Mouse (Mus musculus): ENCODE measurements around the gene Nxnl1. TPM values are rescaled to one million over a fixed set of nuclear protein-coding genes. Genes with fewer than 3 reads are reported as not detected.
A peak's percentile ranks its signal among the peaks of the same experiment; 100 is the strongest.

Gene Nxnl1
- total and polyA plus RNA-seq, 3 experiments: 0.04 TPM; not detected in 2

DNA sequence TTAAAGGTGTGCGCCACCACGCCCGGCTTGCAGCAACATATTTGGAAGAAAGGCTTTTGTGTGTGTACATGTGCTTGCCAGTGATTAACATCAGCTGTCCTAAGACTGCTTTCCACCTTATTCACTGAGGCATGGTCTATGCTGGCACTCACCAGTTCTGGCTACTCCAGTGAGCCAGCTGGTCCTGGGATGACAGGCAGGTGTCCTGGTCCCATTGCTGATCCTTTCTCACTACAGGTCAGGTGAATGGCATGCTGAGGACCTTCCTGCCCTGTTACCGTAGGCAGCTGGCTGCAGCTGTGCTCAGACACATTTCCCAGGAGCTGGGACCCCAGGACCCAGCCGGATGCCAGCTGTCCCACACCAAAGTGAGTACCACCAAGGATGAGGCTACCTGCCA is 32.4 kb upstream of the Nxnl1 start:
- dilution Hi-C loops (cut with MboI; ENCODE audit: extremely low pct_ligation_motif_present, extremely low pct_unique_long_range_greater_than_20kb, low sequenced_read_pairs) (no loop called here), in situ Hi-C loops (cut with MboI; ENCODE audit: low pct_ligation_motif_present, low pct_unique_long_range_greater_than_20kb, low sequenced_read_pairs) (no loop called here)
- no peak overlapping the region for H3K4me2 ChIP-seq (ENCODE audit: insufficient read depth, low read depth, poor library complexity, severe bottlenecking)
- DNase-seq (ENCODE audit: extremely low read depth): no peak
- H3K9ac ChIP-seq (ENCODE audit: insufficient read depth, low read depth): no peak overlapping the region; the same call in 1 of the 2 replicates
- peaks cover 30 to 60% of the 10 kb centered on the region in 2 experiments for H3K36me3 ChIP-seq (replicated peaks in 1 of 2; ENCODE audit: control insufficient read depth in 1 of 2, insufficient read depth in 1 of 2, low read length in 1 of 2)
- H3K27ac ChIP-seq (ENCODE audit: insufficient read depth, low read depth): peak overlapping the region; percentile 69
- no peaks in the 10 kb centered on the region for H3K9me3 ChIP-seq (replicated peaks; ENCODE audit: low read length)
- H3K4me3 ChIP-seq (replicated peaks in 1 of 3; ENCODE audit: low read depth in 2 of 3, low read length in 2 of 3, poor library complexity in 1 of 3): peak overlapping the region; percentile 36 to 71 (median 63)
- peaks cover 6% of the 10 kb centered on the region for H3K79me2 ChIP-seq (replicated peaks; ENCODE audit: control insufficient read depth, extremely low read depth, insufficient read depth, poor library complexity, severe bottlenecking)
- no peak for TF ChIP-seq MEF2A (IDR thresholded peaks at IDR 0.05; ENCODE audit: borderline replicate concordance, low read depth, low read length)
- TF ChIP-seq SIN3A (IDR thresholded peaks at IDR 0.05; ENCODE audit: low read length): peak; percentile 33; the same call in 1 of the 2 replicates
- H3K27me3 ChIP-seq (replicated peaks): no peaks in the 10 kb centered on the region
- peaks cover 42 to 76% of the 10 kb centered on the region in 2 experiments for H3K4me1 ChIP-seq (ENCODE audit: control insufficient read depth in 1 of 2, insufficient read depth in 2 of 2)

DNA sequence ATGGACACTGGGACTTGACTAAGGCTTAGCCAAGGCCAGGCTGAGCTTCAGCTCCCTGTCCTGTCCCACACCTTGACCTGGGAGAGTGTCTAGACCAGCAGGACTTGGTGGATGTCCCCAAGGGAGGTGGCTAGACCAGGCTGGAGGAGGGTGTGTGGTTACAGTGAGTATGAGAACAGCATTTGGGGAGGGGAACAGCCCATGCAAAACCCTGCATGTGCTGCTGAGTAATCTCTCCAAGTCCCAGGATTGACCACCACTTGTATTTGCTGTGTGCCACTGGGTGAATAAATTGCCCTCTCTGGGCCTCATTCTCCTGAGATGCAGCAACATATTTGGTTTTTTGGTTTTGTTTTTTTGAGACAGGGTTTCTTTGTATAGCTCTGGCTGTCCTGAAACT is 32.0 kb upstream of the Nxnl1 start:
- Histone ChIP-seq H3K4me1 (ENCODE audit: control insufficient read depth in 1 of 2, insufficient read depth in 2 of 2) (peaks cover 43 to 76% of the 10 kb centered on the region in 2 experiments), H3K36me3 (replicated peaks in 1 of 2; ENCODE audit: control insufficient read depth in 1 of 2, insufficient read depth in 1 of 2, low read length in 1 of 2) (peaks cover 25 to 60% of the 10 kb centered on the region in 2 experiments), H3K4me3 (replicated peaks in 1 of 3; ENCODE audit: low read depth in 2 of 3, low read length in 2 of 3, poor library complexity in 1 of 3) (peak overlapping the region; percentile 50 to 71 (median 63)), H3K27me3 (replicated peaks) (no peaks in the 10 kb centered on the region), H3K27ac (ENCODE audit: insufficient read depth, low read depth) (peak overlapping the region; percentile 98), H3K79me2 (replicated peaks; ENCODE audit: control insufficient read depth, extremely low read depth, insufficient read depth, poor library complexity, severe bottlenecking) (peaks cover 10% of the 10 kb centered on the region), H3K9me3 (replicated peaks; ENCODE audit: low read length) (no peaks in the 10 kb centered on the region), H3K9ac (ENCODE audit: insufficient read depth, low read depth) (no peak overlapping the region), H3K4me2 (ENCODE audit: insufficient read depth, low read depth, poor library complexity, severe bottlenecking) (0 out of 2 replicates have a peak overlapping the region, but pooled peaks have one; percentile 40)
- dilution Hi-C loops (cut with MboI; ENCODE audit: extremely low pct_ligation_motif_present, extremely low pct_unique_long_range_greater_than_20kb, low sequenced_read_pairs): no loop called here
- in situ Hi-C loops (cut with MboI; ENCODE audit: low pct_ligation_motif_present, low pct_unique_long_range_greater_than_20kb, low sequenced_read_pairs): no loop called here
- DNase-seq (ENCODE audit: extremely low read depth): no peak
- TF ChIP-seq MXI1 (IDR thresholded peaks at IDR 0.05; ENCODE audit: low read depth, low read length) (peak; percentile 19; the same call in 1 of the 2 replicates), MAX (IDR thresholded peaks at IDR 0.05; ENCODE audit: low read length) (0 out of 2 replicates have a peak, but pooled peaks have one; percentile 45), ELF1 (IDR thresholded peaks at IDR 0.05; ENCODE audit: low read depth, low read length) (no peak), MAZ (IDR thresholded peaks at IDR 0.05; ENCODE audit: low read depth, low read length) (0 out of 2 replicates have a peak, but pooled peaks have one; percentile 37), ZNF384 (IDR thresholded peaks at IDR 0.05; ENCODE audit: low read depth, low read length) (no peak), TCF12 (IDR thresholded peaks at IDR 0.05; ENCODE audit: low read depth, low read length) (peak; percentile 72), USF2 (conservative IDR thresholded peaks at IDR 0.05; ENCODE audit: low read depth, low read length) (no peak), MYC (IDR thresholded peaks at IDR 0.05; ENCODE audit: low read depth, low read length) (peak; percentile 70), CHD1 (IDR thresholded peaks at IDR 0.05; ENCODE audit: low read depth, low read length) (no peak), IRF4 (IDR thresholded peaks at IDR 0.05; ENCODE audit: low read depth, low read length) (peak; percentile 85), POLR2A (IDR thresholded peaks at IDR 0.05; ENCODE audit: low read depth, low read length) (peak; percentile 45; the same call in 1 of the 2 replicates), BHLHE40 (IDR thresholded peaks at IDR 0.05; ENCODE audit: low read depth, low read length) (peak; percentile 97), PAX5 (IDR thresholded peaks at IDR 0.05; ENCODE audit: low read length) (no peak), ETS1 (conservative IDR thresholded peaks at IDR 0.05; ENCODE audit: low read depth, low read length) (peak; percentile 88), SIN3A (IDR thresholded peaks at IDR 0.05; ENCODE audit: low read length) (peak; percentile 64), EP300 (IDR thresholded peaks at IDR 0.05; ENCODE audit: low read length) (peak; percentile 50; the same call in 1 of the 2 replicates), RCOR1 (conservative IDR thresholded peaks at IDR 0.05; ENCODE audit: low read depth, low read length) (peak; percentile 59; the same call in 1 of the 2 replicates), NELFE (IDR thresholded peaks at IDR 0.05; ENCODE audit: low read depth, low read length) (no peak), JUN (IDR thresholded peaks at IDR 0.05; ENCODE audit: insufficient read depth, low read depth, low read length) (peak; percentile 6; the same call in 1 of the 2 replicates), KAT2A (IDR thresholded peaks at IDR 0.05; ENCODE audit: insufficient replicate concordance, low read length) (no peak)
